Mouse (Mus musculus): ENCODE data around the gene Smg6. TPM values are rescaled to one million over a fixed set of nuclear protein-coding genes. Genes with fewer than 3 reads are reported as not detected.

Gene Smg6
- total RNA-seq (2023): 63.6 to 69.7 TPM (median 67.1 TPM) in 4 replicates

DNA sequence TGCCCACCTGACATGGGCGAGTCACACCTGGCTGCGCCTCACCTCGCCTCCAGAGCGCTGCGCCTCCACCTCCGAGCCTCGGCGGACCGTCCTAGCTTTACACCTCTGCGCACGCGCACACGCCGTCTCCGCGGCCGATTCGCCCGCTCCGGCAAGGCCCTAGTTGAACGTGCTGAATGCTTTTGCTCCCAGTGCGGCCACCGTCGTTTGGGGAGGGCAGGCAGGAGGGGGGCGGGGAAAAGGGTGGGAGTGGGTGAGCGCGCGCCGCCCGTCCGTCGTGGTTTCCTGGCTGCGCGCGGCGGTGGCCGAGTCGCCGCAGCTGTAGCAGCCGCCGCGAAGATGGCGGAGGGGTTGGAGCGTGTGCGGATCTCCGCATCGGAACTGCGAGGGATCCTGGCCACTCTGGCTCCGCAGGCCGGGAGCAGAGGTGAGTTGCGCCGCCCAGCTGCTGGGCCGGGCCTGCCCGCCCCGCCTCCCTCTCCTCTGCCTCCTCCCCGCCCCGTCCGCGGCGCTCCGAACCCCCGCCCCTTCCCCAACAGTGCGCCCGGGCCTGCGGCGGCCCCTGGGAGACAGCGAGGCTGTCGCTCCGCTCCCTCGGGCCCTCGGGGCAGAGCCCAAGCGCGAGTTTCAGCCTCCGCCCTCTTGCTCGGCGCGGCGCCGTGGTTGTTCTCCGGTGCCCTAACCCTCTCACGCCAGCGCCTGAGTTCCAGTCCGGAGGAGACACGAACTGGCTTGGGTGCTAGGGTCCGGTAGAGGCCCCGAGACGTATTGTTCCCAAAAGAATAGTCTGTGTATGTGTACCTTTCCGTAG, at the start of gene Smg6, which contains the start of gene Srr:
Gene Smg6, plus strand, starts transcription at position 247 of the 811 bp plus-strand sequence.
Gene Srr, minus strand, starts transcription at position 372 of the 811 bp plus-strand sequence.

DNA sequence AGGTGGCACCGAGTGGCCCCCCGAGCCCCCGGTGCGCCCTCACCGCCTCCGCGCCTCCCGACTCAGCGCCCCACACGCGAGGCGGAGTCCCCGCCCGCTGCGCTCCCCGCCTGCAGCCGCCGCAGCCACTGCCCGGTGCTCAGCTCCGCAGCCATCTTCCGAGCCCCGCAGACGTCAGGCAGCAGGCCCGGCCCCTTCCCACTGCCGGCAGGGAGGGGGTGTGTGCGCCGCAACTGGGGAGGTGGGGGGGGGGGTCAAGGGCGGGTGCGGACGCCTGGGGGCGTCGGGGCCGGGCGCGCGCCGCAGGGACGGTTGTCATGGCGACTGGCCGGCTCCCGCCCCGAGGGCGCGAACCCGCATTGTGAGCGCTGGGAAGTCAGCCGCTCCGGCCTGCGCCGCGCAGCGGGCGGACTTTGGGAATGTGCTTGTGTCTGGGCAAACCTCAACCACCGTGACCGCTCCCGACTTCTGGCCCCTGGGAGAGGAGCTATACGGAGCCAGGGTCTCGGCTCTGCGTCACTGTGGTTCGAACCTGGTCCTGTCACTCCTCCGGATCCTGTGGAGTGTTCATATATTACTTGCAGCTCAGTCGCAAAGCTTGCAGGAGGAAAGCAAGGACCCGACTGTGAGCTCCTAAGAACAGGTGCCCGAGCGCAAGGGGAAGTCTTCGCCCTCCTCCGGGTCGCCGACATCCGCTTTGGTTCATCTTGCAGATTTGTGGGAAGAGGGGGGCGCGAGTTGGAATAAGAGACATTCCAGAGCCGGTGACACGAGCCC, 28.5 kb upstream of the Smg6 start, which contains the start of gene Sgsm2:
Gene Sgsm2, minus strand, starts transcription at position 160 of the 777 bp plus-strand sequence.

DNA sequence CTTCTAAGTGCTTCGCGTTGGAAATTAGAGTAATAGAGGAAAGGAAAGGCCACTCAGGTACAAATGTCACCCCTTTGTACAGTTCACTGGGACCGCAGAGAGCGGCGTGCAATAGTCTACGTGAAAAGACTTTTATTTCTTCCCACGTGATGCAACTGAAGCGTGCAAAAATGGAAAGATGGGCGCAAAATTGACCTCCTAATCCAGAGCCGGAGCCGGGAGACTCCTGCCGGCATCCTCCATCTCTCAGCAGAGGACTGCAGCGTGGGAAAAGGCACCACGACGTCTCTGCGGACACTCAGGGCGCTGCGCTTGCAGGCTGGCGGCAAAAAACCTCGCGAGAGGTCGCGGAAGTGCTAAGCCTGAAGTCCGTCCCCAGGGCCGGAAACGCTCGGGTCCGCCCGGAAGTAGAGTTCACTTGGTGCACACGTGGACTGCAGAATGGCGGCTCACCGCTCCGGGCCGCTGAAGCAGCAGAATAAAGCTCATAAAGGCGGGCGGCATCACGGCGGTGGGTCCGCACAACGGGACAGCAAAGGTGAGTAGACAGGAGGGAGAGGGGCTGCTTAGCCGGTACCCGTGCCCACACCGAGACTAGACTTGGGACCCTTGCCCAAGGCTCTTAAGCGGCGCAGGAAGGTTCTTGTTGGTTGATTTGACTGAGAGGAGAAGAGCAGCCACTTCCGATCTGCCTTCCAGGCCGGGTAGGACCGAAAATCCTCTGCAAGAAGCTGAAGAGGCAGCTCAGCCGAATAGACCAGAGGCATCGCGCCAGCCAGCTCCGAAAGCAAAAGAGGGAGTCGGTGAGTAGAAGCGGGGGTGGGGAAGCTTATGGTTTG, 27.7 kb upstream of the Smg6 start, which contains the start of gene Tsr1:
Gene Tsr1, plus strand, starts transcription at position 394 of the 839 bp plus-strand sequence.

DNA sequence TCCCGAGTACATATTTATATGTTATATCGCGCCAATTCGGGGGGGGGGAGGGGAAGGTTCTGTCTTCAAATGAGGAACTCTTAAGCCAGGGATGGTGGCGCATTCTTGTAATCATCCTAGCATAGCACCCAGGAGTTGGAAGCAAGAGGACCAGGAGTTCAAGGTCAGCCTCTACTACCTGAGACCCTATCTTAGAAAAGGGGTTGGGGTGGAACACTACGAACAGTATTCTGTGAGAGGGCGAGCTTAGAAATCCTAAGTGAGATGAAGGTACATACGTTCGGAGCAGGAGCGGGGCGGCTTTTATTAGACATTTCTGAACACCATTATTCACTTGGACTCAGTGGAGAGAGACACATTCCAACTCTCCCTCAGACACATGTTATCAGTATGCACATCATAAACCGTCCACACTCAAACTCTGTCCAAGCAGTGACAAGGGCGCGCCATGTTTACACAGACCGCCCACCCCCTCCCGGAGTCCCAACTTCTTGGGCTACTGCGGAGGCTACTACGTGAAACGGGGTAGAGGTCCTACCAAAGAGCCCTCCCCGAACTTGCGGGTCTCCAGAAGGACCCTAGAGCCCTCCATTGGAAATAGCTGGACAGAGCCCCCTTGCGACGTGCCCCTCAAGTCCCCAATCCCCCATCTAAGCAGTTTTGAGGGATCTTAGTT, 243.9 kb downstream of the Smg6 start, which contains the start of gene Hic1:
Gene Hic1, minus strand, starts transcription at position 115 of the 676 bp plus-strand sequence.

DNA sequence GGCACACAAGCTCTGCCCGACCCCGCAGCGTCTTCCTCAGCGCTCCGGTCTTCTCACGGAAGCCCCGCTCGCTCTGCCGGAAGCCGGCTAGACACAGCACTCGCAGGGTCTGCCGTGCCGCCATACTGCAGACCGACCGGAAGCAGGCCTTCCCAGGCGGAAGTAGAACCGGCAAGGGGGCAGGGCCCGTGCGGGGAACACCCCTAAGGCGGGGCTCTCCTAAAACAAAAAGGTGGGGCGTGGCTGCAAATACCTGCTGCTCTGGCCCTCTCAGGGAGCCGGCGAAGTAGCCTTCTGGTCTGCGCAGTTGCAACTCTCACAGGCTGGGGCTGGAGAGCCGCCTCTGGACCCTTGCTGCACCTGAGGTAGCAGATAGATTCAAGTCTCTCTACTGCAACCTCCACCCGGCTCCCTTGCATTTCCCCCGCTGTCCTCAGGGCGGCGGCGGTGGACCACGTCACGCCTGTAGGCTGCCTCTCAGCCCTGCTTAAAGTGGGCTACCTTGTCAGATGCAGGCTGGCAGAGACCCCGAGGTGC, 253.1 kb downstream of the Smg6 start, which contains the start of gene Ovca2:
Gene Ovca2, minus strand, starts transcription at position 164 of the 537 bp plus-strand sequence.

DNA sequence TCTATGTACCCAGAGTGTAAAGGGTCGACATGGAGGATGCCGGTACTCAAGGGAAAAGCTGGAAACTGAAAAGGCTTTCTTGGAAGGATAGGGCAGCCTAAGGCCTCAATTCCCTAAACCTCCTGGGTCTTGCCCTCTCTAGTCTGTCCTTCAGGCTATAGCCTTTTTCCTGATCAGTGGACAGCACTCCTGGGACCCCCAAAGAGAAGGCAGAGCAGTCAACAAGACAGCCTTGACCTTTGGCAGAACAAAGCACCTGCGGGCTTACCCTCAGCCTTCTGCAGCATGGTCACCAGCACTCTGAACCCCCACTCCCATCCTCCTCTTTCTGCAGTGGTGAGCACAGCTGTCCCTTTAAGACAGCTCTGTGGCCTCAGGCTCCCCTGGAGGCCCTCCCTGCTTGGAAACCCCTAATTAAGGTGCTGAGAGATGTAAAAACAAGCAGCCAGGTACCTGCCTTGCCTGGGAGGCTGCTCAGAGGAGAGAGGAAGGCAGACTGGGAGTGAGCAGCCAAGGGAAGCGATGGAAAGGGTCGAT, 265.4 kb downstream of the Smg6 start, which contains the start of gene Dph1:
Gene Dph1, minus strand, starts transcription at position 337 of the 537 bp plus-strand sequence.

DNA sequence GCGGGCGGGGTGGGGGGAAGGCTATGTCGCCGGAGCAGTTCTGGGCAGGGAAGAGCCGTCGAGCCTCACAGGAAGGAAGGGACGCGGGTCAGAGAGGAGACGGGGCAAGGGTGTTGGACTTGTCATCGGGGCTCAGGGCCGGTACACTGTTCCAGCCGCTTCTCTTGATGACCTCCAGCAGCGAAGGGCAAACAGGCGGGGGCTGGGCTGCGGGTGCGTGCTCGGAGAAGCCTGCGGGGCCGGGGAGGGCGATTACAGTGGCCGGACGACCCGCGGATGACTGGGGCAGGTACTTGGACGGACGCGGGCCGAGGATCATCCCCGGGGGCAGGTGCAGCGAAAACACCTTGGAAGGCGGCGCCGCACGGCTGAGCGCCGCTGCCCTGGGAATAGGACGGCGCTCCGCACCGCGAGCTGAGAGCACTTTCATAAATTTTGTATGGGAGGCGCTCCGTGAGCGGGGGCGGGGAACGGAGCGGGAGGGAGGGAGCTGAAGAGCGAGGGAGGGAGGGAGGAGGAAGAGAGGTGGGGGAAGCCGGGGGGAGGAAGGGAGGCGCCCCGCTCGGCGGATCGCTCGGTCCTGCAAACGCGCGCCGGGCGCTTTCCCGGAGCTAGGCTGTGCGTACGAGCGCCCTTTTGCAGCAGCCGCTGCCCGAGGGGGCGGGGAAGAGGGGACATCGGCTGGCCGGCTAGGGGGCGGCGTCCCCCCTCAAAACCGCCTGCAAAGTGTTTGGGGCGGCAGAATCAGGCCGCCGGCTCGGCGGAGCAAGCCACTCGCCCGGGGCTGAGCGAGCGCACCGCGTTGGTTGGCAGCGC, 267.8 kb downstream of the Smg6 start, which contains the start of gene Rtn4rl1:
Gene Rtn4rl1, plus strand, starts transcription at position 528 of the 816 bp plus-strand sequence.

Other genes with a start within 250 kb of the Smg6 start
- 116 to 154 TPM (median 131 TPM) in 4 replicates for gene Pafah1b1, start 201.2 kb upstream of the Smg6 start, total RNA-seq (2023)
- gene Mettl16, start 155.0 kb upstream of the Smg6 start, total RNA-seq (2023): 43.6 to 52.2 TPM (median 47.9 TPM) in 4 replicates
- 121 to 138 TPM (median 128 TPM) in 4 replicates for gene Mnt, start 94.9 kb upstream of the Smg6 start, total RNA-seq (2023)
- gene Sgsm2, start 28.8 kb upstream of the Smg6 start, total RNA-seq (2023): 5.0 to 7.3 TPM (median 6.1 TPM) in 4 replicates
- gene Tsr1, start 27.8 kb upstream of the Smg6 start, total RNA-seq (2023): 66.2 to 80.9 TPM (median 70.6 TPM) in 4 replicates
- 5.2 to 9.6 TPM (median 6.7 TPM) in 4 replicates for gene Srr, start 125 bp downstream of the Smg6 start, total RNA-seq (2023)
- gene Hic1, start 243.7 kb downstream of the Smg6 start, total RNA-seq (2023): 5.6 to 7.5 TPM (median 6.5 TPM) in 4 replicates